41 mouse cellular contexts compared by ENCODE assay signal in the genomic region with DNA sequence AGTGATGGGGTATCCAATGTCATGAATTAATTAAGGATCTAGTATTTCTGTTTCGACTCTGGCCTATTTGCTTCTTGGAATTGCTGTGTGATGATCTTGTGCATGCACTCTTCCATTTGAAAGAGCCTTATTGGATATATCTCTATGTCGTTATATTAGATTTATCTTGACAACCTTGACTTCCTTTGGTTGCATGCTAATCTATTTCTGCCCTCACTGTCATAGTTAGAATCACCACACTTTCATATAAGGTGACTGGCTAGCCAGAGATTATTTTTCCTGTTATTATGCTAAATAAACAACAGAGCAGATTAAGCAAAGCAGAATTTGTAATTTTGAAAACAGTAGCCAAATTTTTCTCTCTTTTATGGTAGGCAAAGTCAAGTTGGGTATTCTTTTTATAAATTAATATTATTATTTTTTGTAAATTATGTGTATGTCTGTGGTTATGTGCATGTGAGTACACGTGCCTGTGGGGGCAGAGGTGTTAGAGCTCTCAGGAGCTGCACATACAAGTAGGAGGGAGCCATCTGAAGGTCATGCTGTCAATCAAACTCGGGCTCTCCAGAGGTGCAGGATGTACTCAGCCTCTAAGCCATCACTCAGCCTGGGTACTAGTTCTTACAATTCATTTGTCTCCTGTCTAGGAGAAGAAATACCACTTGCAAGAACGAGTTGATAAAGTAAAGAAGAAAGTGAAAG. TPM values are rescaled to one million over a fixed set of nuclear protein-coding genes. Genes with fewer than 3 reads are reported as not detected.
"Had no signal": no experiment of that assay in that cellular context is flagged by ENCODE, and none has a peak within 500 bp of the region (broad histone marks: within the 10 kb centered on the region; RNA-seq: fewer than 3 reads in every experiment).

No protein-coding gene starts in this region.

- H3K27me3 ChIP-seq: heart, embryonic 13.5 days; heart, embryonic 15.5 days; hindbrain, embryonic 12.5 days; intestine, embryonic 15.5 days; kidney, embryonic 15.5 days; limb, embryonic 13.5 days; limb, embryonic 15.5 days; liver, embryonic 12.5 days had no signal

- H3K4me3 ChIP-seq: heart, embryonic 13.5 days; heart, embryonic 15.5 days; hindbrain, embryonic 10.5 days; hindbrain, embryonic 12.5 days; intestine, embryonic 15.5 days; kidney, embryonic 15.5 days; limb, embryonic 13.5 days; limb, embryonic 15.5 days; liver, embryonic 12.5 days had no signal

- H3K4me1 ChIP-seq: heart, embryonic 13.5 days; intestine, embryonic 15.5 days; kidney, embryonic 15.5 days; limb, embryonic 13.5 days; limb, embryonic 15.5 days had no signal

- ATAC-seq: hindbrain, embryonic 16.5 days; inflammation-experienced regulatory T-cells, adult 6 months; intestine, embryonic 15.5 days; liver, embryonic 12.5 days had no signal

- DNase-seq: gastrocnemius, postnatal 14 days; gastrocnemius, postnatal 36 days; heart, adult 18-20 months; heart, postnatal 14 days; heart, postnatal 36 days; kidney, adult 11 months; kidney, adult 2 months; kidney, adult 9 months; kidney, postnatal 14 days; kidney, postnatal 36 days; layer of hippocampus, adult 9-11 months; layer of hippocampus, postnatal 36 days; left cerebral cortex, postnatal 4 days had no signal

- H3K9me3 ChIP-seq: heart, embryonic 13.5 days; heart, embryonic 15.5 days; hindbrain, embryonic 10.5 days; hindbrain, embryonic 12.5 days; intestine, embryonic 15.5 days; kidney, embryonic 15.5 days; limb, embryonic 13.5 days; limb, embryonic 15.5 days; liver, embryonic 12.5 days had no signal

- H3K9ac ChIP-seq: heart, embryonic 13.5 days; heart, embryonic 15.5 days; hindbrain, embryonic 12.5 days; hindbrain, embryonic 14.5 days; intestine, embryonic 15.5 days; kidney, embryonic 15.5 days; limb, embryonic 13.5 days; limb, embryonic 15.5 days; liver, embryonic 12.5 days; liver, embryonic 14.5 days had no signal

- H3K27ac ChIP-seq: heart, embryonic 13.5 days; heart, embryonic 15.5 days; hindbrain, embryonic 10.5 days; hindbrain, embryonic 12.5 days; hindbrain, embryonic 14.5 days; intestine, embryonic 15.5 days; kidney, embryonic 15.5 days; kidney, postnatal 0 days; limb, embryonic 13.5 days; limb, embryonic 15.5 days; liver, embryonic 12.5 days; liver, embryonic 14.5 days had no signal

- H3K4me2 ChIP-seq: heart, embryonic 11.5 days; heart, embryonic 13.5 days; heart, embryonic 15.5 days; hindbrain, embryonic 12.5 days; hindbrain, embryonic 14.5 days; intestine, embryonic 15.5 days; kidney, embryonic 15.5 days; limb, embryonic 13.5 days; limb, embryonic 15.5 days; liver, embryonic 12.5 days had no signal

RNA-seq across cellular contexts. Expression of a gene that starts 18.1 kb away (rescaled TPM):
- total RNA-seq: gastrocnemius, adult 18-20 months; gastrocnemius, adult 8-10 months; gastrocnemius, postnatal 14 days; gastrocnemius, postnatal 36 days; layer of hippocampus, adult 18-20 months; layer of hippocampus, adult 8-10 months; layer of hippocampus, postnatal 14 days; layer of hippocampus, postnatal 36 days; left cerebral cortex, adult 18-20 months; left cerebral cortex, adult 8-10 months; left cerebral cortex, postnatal 10 days; left cerebral cortex, postnatal 25 days; left cerebral cortex, postnatal 4 days; liver, adult 2 months had no signal
- polyA plus RNA-seq: hindbrain, embryonic 16.5 days; inflammation-experienced regulatory T-cells, adult 6 months had no signal

RNA-seq across cellular contexts. Expression of a gene that starts 26.5 kb away (rescaled TPM):
- total RNA-seq: gastrocnemius, adult 18-20 months; gastrocnemius, adult 8-10 months; gastrocnemius, postnatal 14 days; gastrocnemius, postnatal 36 days; heart, adult 18-20 months; heart, adult 8-10 months; heart, postnatal 14 days; heart, postnatal 36 days; layer of hippocampus, adult 18-20 months; layer of hippocampus, postnatal 14 days; layer of hippocampus, postnatal 36 days; left cerebral cortex, adult 18-20 months; left cerebral cortex, adult 8-10 months; left cerebral cortex, postnatal 10 days; left cerebral cortex, postnatal 25 days; left cerebral cortex, postnatal 4 days; liver, adult 2 months had no signal
- polyA plus RNA-seq: heart, embryonic 13.5 days; heart, embryonic 15.5 days; heart, postnatal 0 days; hindbrain, embryonic 10.5 days; hindbrain, embryonic 12.5 days; hindbrain, embryonic 14.5 days; hindbrain, embryonic 16.5 days; kidney, embryonic 15.5 days; kidney, postnatal 0 days; limb, embryonic 11.5 days; limb, embryonic 13.5 days; limb, embryonic 15.5 days; liver, adult 2 months; liver, embryonic 12.5 days; liver, embryonic 14.5 days had no signal
